Mouse (Mus musculus) MEL (cell line): ENCODE data around the gene Gm20388. TPM values are rescaled to one million over a fixed set of nuclear protein-coding genes. Genes with fewer than 3 reads are reported as not detected.
A peak's percentile ranks its signal among the peaks of the same experiment; 100 is the strongest.

ENCODE experiments used
- DNase-seq: peaks from one replicate; pipeline ENCODE4 v3.0.0; 2011; ENCODE audit warnings: low read depth, low spot score
- H3K27ac ChIP-seq: 2 replicates; pipeline ENCODE4 v1.5.1; 2012; ENCODE audit warnings: low read depth, mild to moderate bottlenecking, control low read depth, low read length, moderate library complexity; ENCODE audit not compliant: control insufficient read depth
- H3K27me3 ChIP-seq, 2 experiments: fragments of 150-350 bp in 1 of 2; sonication (generic) in 1 of 2; 2 replicates each; pipeline ENCODE4 v1.6.1; 2012; ENCODE audit warnings: low read length in 2 of 2, mild to moderate bottlenecking in 2 of 2, improper control_type of control experiment in 1 of 2, moderate library complexity in 1 of 2; ENCODE audit not compliant: insufficient read depth in 2 of 2, control insufficient read depth in 1 of 2
- H3K36me3 ChIP-seq, 2 experiments: 2 replicates each; pipeline ENCODE4 v1.6.1; 2012 to 2014; ENCODE audit warnings: low read length in 2 of 2, improper control_type of control experiment in 1 of 2, inconsistent platforms in 1 of 2, mild to moderate bottlenecking in 1 of 2; ENCODE audit not compliant: insufficient read depth in 2 of 2, control insufficient read depth in 1 of 2
- H3K4me1 ChIP-seq, 2 experiments: fragments of 150-350 bp in 1 of 2; sonication (generic) in 1 of 2; 2 replicates each; pipeline ENCODE4 v1.6.1; 2012; ENCODE audit warnings: low read length in 2 of 2, improper control_type of control experiment in 1 of 2, mild to moderate bottlenecking in 1 of 2; ENCODE audit not compliant: insufficient read depth in 2 of 2, control insufficient read depth in 1 of 2
- H3K4me3 ChIP-seq, 2 experiments: fragments of 150-350 bp in 1 of 2; sonication (generic) in 1 of 2; 2 replicates each; pipeline ENCODE4 v1.5.1; 2012; ENCODE audit warnings: low read depth in 2 of 2, low read length in 2 of 2, mild to moderate bottlenecking in 2 of 2, moderate library complexity in 2 of 2, control low read depth in 1 of 2, improper control_type of control experiment in 1 of 2; ENCODE audit not compliant: control insufficient read depth in 1 of 2, insufficient read depth in 1 of 2
- H3K79me2 ChIP-seq: 2 replicates; pipeline ENCODE4 v1.6.1; 2012; ENCODE audit warnings: mild to moderate bottlenecking, low read length, moderate library complexity; ENCODE audit not compliant: control insufficient read depth, poor library complexity, insufficient read depth
- H3K9ac ChIP-seq: 2 replicates; pipeline ENCODE4 v1.6.1; 2012; ENCODE audit warnings: low read depth, mild to moderate bottlenecking, control low read depth, low read length, moderate library complexity; ENCODE audit not compliant: control insufficient read depth, poor library complexity, severe bottlenecking
- H3K9me3 ChIP-seq: fragments of 150-350 bp; sonication (generic); replicated peaks from 2 replicates; pipeline ENCODE4 v1.6.1; 2012; ENCODE audit warnings: mild to moderate bottlenecking, low read length, improper control_type of control experiment, moderate library complexity; ENCODE audit not compliant: insufficient read depth
- BHLHE40 ChIP-seq: IDR thresholded peaks from 2 replicates; pipeline ENCODE4 v1.6.1; 2012; ENCODE audit warnings: low read depth, mild to moderate bottlenecking, inconsistent platforms, low read length, improper control_type of control experiment, borderline replicate concordance
- CHD2 ChIP-seq: IDR thresholded peaks from 2 replicates; pipeline ENCODE4 v1.6.1; 2011; ENCODE audit warnings: low read length, improper control_type of control experiment
- E2F4 ChIP-seq: IDR thresholded peaks from 2 replicates; pipeline ENCODE4 v1.6.1; 2011; ENCODE audit warnings: low read depth, low read length, improper control_type of control experiment, borderline replicate concordance
- ETS1 ChIP-seq: IDR thresholded peaks from 2 replicates; pipeline ENCODE4 v1.6.1; 2012; ENCODE audit warnings: low read depth, mild to moderate bottlenecking, inconsistent platforms, low read length, improper control_type of control experiment, moderate library complexity
- GATA1 ChIP-seq: IDR thresholded peaks from 2 replicates; pipeline ENCODE4 v1.6.1; 2011; ENCODE audit warnings: low read depth, low read length, improper control_type of control experiment
- KAT2A ChIP-seq: conservative IDR thresholded peaks from 2 replicates; pipeline ENCODE4 v1.6.1; 2012; ENCODE audit warnings: low read depth, low read length, improper control_type of control experiment, inconsistent platforms
- MAFK ChIP-seq: IDR thresholded peaks from 2 replicates; pipeline ENCODE4 v1.6.1; 2011; ENCODE audit warnings: low read depth, mild to moderate bottlenecking, low read length, improper control_type of control experiment, borderline replicate concordance
- MAX ChIP-seq: IDR thresholded peaks from 2 replicates; pipeline ENCODE4 v1.6.1; 2011; ENCODE audit warnings: low read length, improper control_type of control experiment
- MEF2A ChIP-seq: IDR thresholded peaks from 2 replicates; pipeline ENCODE4 v1.6.1; 2014; ENCODE audit warnings: low read depth, mild to moderate bottlenecking, inconsistent platforms, low read length, improper control_type of control experiment; ENCODE audit not compliant: poor library complexity, insufficient replicate concordance, severe bottlenecking; ENCODE audit errors: extremely low read depth
- MXI1 ChIP-seq: IDR thresholded peaks from 2 replicates; pipeline ENCODE4 v1.6.1; 2011; ENCODE audit warnings: mild to moderate bottlenecking, low read depth, low read length, improper control_type of control experiment
- MYB ChIP-seq: IDR thresholded peaks from 2 replicates; pipeline ENCODE4 v1.6.1; 2011; ENCODE audit warnings: mild to moderate bottlenecking, low read depth, low read length, improper control_type of control experiment
- MYC ChIP-seq: IDR thresholded peaks from 2 replicates; pipeline ENCODE4 v1.6.1; 2011; ENCODE audit warnings: low read depth, mild to moderate bottlenecking, low read length, improper control_type of control experiment, moderate library complexity
- POLR2A ChIP-seq, 2 experiments: IDR thresholded peaks; 2 replicates each; pipeline ENCODE4 v1.6.1; 2011 to 2012; ENCODE audit warnings: low read length in 2 of 2, mild to moderate bottlenecking in 2 of 2, control low read depth in 1 of 2, improper control_type of control experiment in 1 of 2, low read depth in 1 of 2, moderate library complexity in 1 of 2; ENCODE audit not compliant: control insufficient read depth in 1 of 2, insufficient read depth in 1 of 2, poor library complexity in 1 of 2
- POLR2AphosphoS2 ChIP-seq: IDR thresholded peaks from 2 replicates; pipeline ENCODE4 v1.6.1; 2011; ENCODE audit warnings: low read length, improper control_type of control experiment
- POLR2AphosphoS5 ChIP-seq: IDR thresholded peaks from 2 replicates; pipeline ENCODE4 v1.6.1; 2012; ENCODE audit warnings: low read depth, borderline replicate concordance, mild to moderate bottlenecking, inconsistent platforms, low read length, moderate library complexity, mixed read lengths
- RAD21 ChIP-seq: IDR thresholded peaks from 2 replicates; pipeline ENCODE4 v1.6.1; 2011; ENCODE audit warnings: mild to moderate bottlenecking, low read depth, low read length, improper control_type of control experiment
- RCOR1 ChIP-seq: IDR thresholded peaks from 2 replicates; pipeline ENCODE4 v1.6.1; 2012; ENCODE audit warnings: low read depth, mild to moderate bottlenecking, inconsistent platforms, low read length, improper control_type of control experiment
- TAL1 ChIP-seq: IDR thresholded peaks from 2 replicates; pipeline ENCODE4 v1.6.1; 2012; ENCODE audit warnings: mild to moderate bottlenecking, inconsistent platforms, low read length, moderate library complexity, mixed read lengths
- TCF12 ChIP-seq: IDR thresholded peaks from 2 replicates; pipeline ENCODE4 v1.6.1; 2014; ENCODE audit warnings: low read depth, mild to moderate bottlenecking, inconsistent platforms, low read length, improper control_type of control experiment, moderate library complexity
- UBTF ChIP-seq: IDR thresholded peaks from 2 replicates; pipeline ENCODE4 v1.6.1; 2012; ENCODE audit warnings: low read depth, mild to moderate bottlenecking, inconsistent platforms, low read length, improper control_type of control experiment, moderate library complexity, borderline replicate concordance; ENCODE audit not compliant: insufficient read depth
- USF1 ChIP-seq: IDR thresholded peaks from 2 replicates; pipeline ENCODE4 v1.6.1; 2014; ENCODE audit warnings: low read depth, mild to moderate bottlenecking, inconsistent platforms, low read length, improper control_type of control experiment, moderate library complexity
- USF2 ChIP-seq, 2 experiments: IDR thresholded peaks; 2 replicates each; pipeline ENCODE4 v1.6.1; 2011 to 2012; ENCODE audit warnings: improper control_type of control experiment in 2 of 2, low read length in 2 of 2, borderline replicate concordance in 1 of 2, inconsistent platforms in 1 of 2, low read depth in 1 of 2, mild to moderate bottlenecking in 1 of 2; ENCODE audit not compliant: insufficient read depth in 1 of 2
- ZC3H11A ChIP-seq: IDR thresholded peaks from 2 replicates; pipeline ENCODE4 v1.6.1; 2012; ENCODE audit warnings: low read depth, mild to moderate bottlenecking, inconsistent platforms, low read length, improper control_type of control experiment
- ZMIZ1 ChIP-seq: IDR thresholded peaks from 2 replicates; pipeline ENCODE4 v1.6.1; 2012; ENCODE audit warnings: low read depth, mild to moderate bottlenecking, inconsistent platforms, low read length, improper control_type of control experiment, moderate library complexity
- polyA plus RNA-seq, 2 experiments: library from polyadenylated mRNA; stranded (reverse) in 1 of 2; unstranded in 1 of 2; fragments of >175 nt in 1 of 2; fragments of >200 nt in 1 of 2; gene quantifications; 2 replicates each; pipeline versions ENCODE4 v1.2.1 to v1.2.4; 2012; ENCODE audit warnings: low replicate concordance in 2 of 2, low read depth in 1 of 2; ENCODE audit not compliant: insufficient read length in 2 of 2, insufficient read depth in 1 of 2, missing spikeins in 1 of 2
- total RNA-seq: library from RNA; depleted of rRNA; stranded (reverse); fragments of 300-350 nt; gene quantifications from 2 replicates; pipeline ENCODE4 v1.2.3, GENCODE M21; 2012

The Gm20388 gene
- total and polyA plus RNA-seq, 3 experiments, result 11.1 to 17.8 TPM; not detected in 1

- TF ChIP-seq BHLHE40 (0 out of 2 replicates have a peak, but pooled peaks have one; percentile 34), MEF2A (no peak), MYC (peak; percentile 93), ETS1 (0 out of 2 replicates have a peak, but pooled peaks have one; percentile 4), CHD2 (no peak), TCF12 (no peak; the same call in 1 of the 2 replicates), GATA1 (no peak), ZMIZ1 (no peak), MYB (no peak), RAD21 (no peak; the same call in none of the 2 replicates), UBTF (no peak), POLR2A (IDR thresholded peaks at IDR 0.05; ENCODE audit: control insufficient read depth in 1 of 2, insufficient read depth in 1 of 2, low read depth in 1 of 2, low read length in 2 of 2, poor library complexity in 1 of 2) (peak in 1 of 2 experiments; percentile 49; a peak in 2 of 4 replicates), KAT2A (no peak; the same call in 1 of the 2 replicates), USF2 (IDR thresholded peaks at IDR 0.05; ENCODE audit: borderline replicate concordance in 1 of 2, insufficient read depth in 1 of 2, low read depth in 1 of 2, low read length in 2 of 2) (no peak), USF1 (peak; percentile 65), RCOR1 (no peak)
Measured at GRCm38 (mm10) chr8:120276891-120277426, 366.3 kb downstream of the Gm20388 start (continued).

- Histone ChIP-seq H3K27ac (no peak overlapping the region), H3K4me1 (peaks cover 0 to 9% of the 10 kb centered on the region in 2 experiments; a peak in 2 of 4 replicates), H3K9ac (no peak overlapping the region), H3K9me3 (no peaks in the 10 kb centered on the region), H3K4me3 (no peak overlapping the region), H3K27me3 (no peaks in the 10 kb centered on the region), H3K36me3 (peaks cover 0 to 3% of the 10 kb centered on the region in 2 experiments; a peak in 1 of 4 replicates), H3K79me2 (no peaks in the 10 kb centered on the region)
- DNase-seq, result no peak
- TF ChIP-seq MXI1 (no peak), KAT2A (no peak), MAFK (no peak), MAX (no peak), RCOR1 (no peak), TAL1 (no peak), ZC3H11A (no peak), POLR2AphosphoS5 (no peak), TCF12 (no peak), POLR2AphosphoS2 (no peak), E2F4 (no peak)
Measured at GRCm38 (mm10) chr8:120278009-120278408, 367.4 kb downstream of the Gm20388 start.
